8 mouse cellular contexts compared by ENCODE assay signal in genomic region chr14:34154601-34155337, GRCm38 (mm10). TPM values are rescaled to one million over a fixed set of nuclear protein-coding genes. Genes with fewer than 3 reads are reported as not detected.
DNase-seq lines count a peak whose midpoint lies in the region; ATAC-seq and TF ChIP-seq lines count a peak whose summit lies in the region.

No protein-coding gene starts in this region.

- H3K9ac ChIP-seq in kidney, embryonic 15.5 days = no peak overlapping the region
- H3K9ac ChIP-seq in lung, postnatal 0 days (replicated peaks; ENCODE audit: low read depth) = no peak overlapping the region

- peak overlapping the region; percentile 22 for H3K27ac ChIP-seq in kidney, embryonic 15.5 days
- no peak overlapping the region for H3K27ac ChIP-seq in lung, postnatal 0 days (ENCODE audit: low read length)

- no peak for TF ChIP-seq EP300 in lung, postnatal 0 days (IDR thresholded peaks at IDR 0.05)

- H3K27me3 ChIP-seq in kidney, embryonic 15.5 days = peaks cover 6% of the 10 kb centered on the region; the same call in 1 of the 2 replicates
- no peaks in the 10 kb centered on the region for H3K27me3 ChIP-seq in lung, postnatal 0 days (replicated peaks; ENCODE audit: insufficient read depth, low read length)

- DNase-seq in 3134 (ENCODE audit: extremely low read depth, insufficient read length, low spot score) (peak; percentile 28), ES-CJ7 (ENCODE audit: low read depth, low spot score) (peak; percentile 45)
- peak; percentile 28 for DNase-seq in cerebellum, adult 11-12 months
- DNase-seq in forelimb bud, embryonic 11.5 days (ENCODE audit: low read depth, low spot score) = peak; percentile 63
- DNase-seq in lung, postnatal 0 days (ENCODE audit: low spot score) = peak; percentile 83
- DNase-seq in right cerebral cortex, adult 2 months (ENCODE audit: low spot score in 2 of 2) = peak; percentile 33 to 39

- peak; percentile 62; the same call in 1 of the 2 replicates for ATAC-seq in kidney, embryonic 15.5 days (replicated peaks; ENCODE audit: low FRiP score)
- ATAC-seq in lung, postnatal 0 days = peak; percentile 79
- no peak for ATAC-seq in erythroid progenitor cell, adult 5-6 weeks (replicated peaks; ENCODE audit: low FRiP score, poor library complexity, severe bottlenecking)

- no peaks in the 10 kb centered on the region for H3K9me3 ChIP-seq in kidney, embryonic 15.5 days (replicated peaks)
- H3K9me3 ChIP-seq in lung, postnatal 0 days (ENCODE audit: low read length) = no peaks in the 10 kb centered on the region

- H3K4me3 ChIP-seq in kidney, embryonic 15.5 days (replicated peaks) = no peak overlapping the region
- no peak overlapping the region for H3K4me3 ChIP-seq in lung, postnatal 0 days (ENCODE audit: low read depth, low read length)

- peaks cover 31% of the 10 kb centered on the region for H3K4me1 ChIP-seq in kidney, embryonic 15.5 days
- H3K4me1 ChIP-seq in lung, postnatal 0 days (ENCODE audit: insufficient read depth, low read depth, low read length) = no peaks in the 10 kb centered on the region; the same call in 1 of the 2 replicates

- 47% methylated on average over 9 of the region's 9 CpGs for WGBS in kidney, embryonic 15.5 days
- 37% methylated on average over 9 of the region's 9 CpGs for WGBS in lung, postnatal 0 days

- TF ChIP-seq CTCF in lung, postnatal 0 days (IDR thresholded peaks at IDR 0.05) = peak; percentile 86

- H3K4me2 ChIP-seq in kidney, embryonic 15.5 days = no peak overlapping the region
- no peak overlapping the region for H3K4me2 ChIP-seq in lung, postnatal 0 days (replicated peaks; ENCODE audit: low read depth, low read length)

- H3K36me3 ChIP-seq in kidney, embryonic 15.5 days = no peaks in the 10 kb centered on the region
- no peaks in the 10 kb centered on the region for H3K36me3 ChIP-seq in lung, postnatal 0 days (ENCODE audit: insufficient read depth, low read length)

RNA-seq across cellular contexts. Expression of gene Npy4r, which starts 2.5 kb away (rescaled TPM):
- 0.17 and 0.21 TPM in 2 replicates for polyA plus RNA-seq in kidney, embryonic 15.5 days (2015; fragmentation: Nextera tagmentation; extraction: Ambion mirVana)
- not detected in 2 replicates for polyA plus RNA-seq in lung, postnatal 0 days (2015; fragmentation: Nextera tagmentation; extraction: Ambion mirVana)
- total RNA-seq in erythroid progenitor cell, adult 5-6 weeks (2015; ENCODE audit: low replicate concordance) = not detected in 2 replicates
- total RNA-seq in erythroid progenitor cell, adult 5-6 weeks (2017; ENCODE audit: low replicate concordance) = not detected in 2 replicates

RNA-seq across cellular contexts. Expression of gene Gprin2, which starts 46.7 kb away (rescaled TPM):
- polyA plus RNA-seq in kidney, embryonic 15.5 days (2015; fragmentation: Nextera tagmentation; extraction: Ambion mirVana) = 0.51 and 0.83 TPM in 2 replicates
- 0.06 and 0.08 TPM in 2 replicates for polyA plus RNA-seq in lung, postnatal 0 days (2015; fragmentation: Nextera tagmentation; extraction: Ambion mirVana)
- total RNA-seq in erythroid progenitor cell, adult 5-6 weeks (2015; ENCODE audit: low replicate concordance) = not detected in 2 replicates
- total RNA-seq in erythroid progenitor cell, adult 5-6 weeks (2017; ENCODE audit: low replicate concordance) = not detected in 2 replicates

RNA-seq across cellular contexts. Expression of gene A630023A22Rik, which starts 52.2 kb away (rescaled TPM):
- polyA plus RNA-seq in kidney, embryonic 15.5 days (2015; fragmentation: Nextera tagmentation; extraction: Ambion mirVana) = 0.49 TPM in 1 of 2 replicates, not detected in the other
- 0.37 TPM in 1 of 2 replicates, not detected in the other for polyA plus RNA-seq in lung, postnatal 0 days (2015; fragmentation: Nextera tagmentation; extraction: Ambion mirVana)
- not detected in 2 replicates for total RNA-seq in erythroid progenitor cell, adult 5-6 weeks (2015; ENCODE audit: low replicate concordance)
- not detected in 2 replicates for total RNA-seq in erythroid progenitor cell, adult 5-6 weeks (2017; ENCODE audit: low replicate concordance)

Comparison
In these comparisons a context has a peak if more than half of its experiments do, and no peak if none do; other contexts are left out.
1. DNase-seq: peak in every context shown above with its lines; median percentile 83 in lung, postnatal 0 days; 63 in forelimb bud, embryonic 11.5 days; 45 in ES-CJ7; 36 in right cerebral cortex, adult 2 months; 28 in 3134; 28 in cerebellum, adult 11-12 months.